Mouse (Mus musculus) liver, postnatal 0 days (tissue): ENCODE data around the gene Gm14137. TPM values are rescaled to one million over a fixed set of nuclear protein-coding genes. Genes with fewer than 3 reads are reported as not detected.

Source experiments
- ATAC-seq: fragments of 200-750 bp; cut with Nextera tagmentation; 2 replicates; pipeline ENCODE4 v1.8.0; 2017; ENCODE audit warnings: mild to moderate bottlenecking, moderate library complexity
- DNase-seq: peaks from one replicate; pipeline ENCODE4 v3.0.0-alpha.2; 2016
- H3K27ac ChIP-seq: fragments of 300-500 bp; sonication (generic); 2 replicates; pipeline ENCODE4 v1.5.1; 2014; ENCODE audit warnings: antibody characterized with exemption, moderate library complexity, mild to moderate bottlenecking, low read depth
- H3K27me3 ChIP-seq: fragments of 300-500 bp; sonication (generic); 2 replicates; pipeline ENCODE4 v1.6.1; 2014; ENCODE audit warnings: low read length, control low read depth, mixed read lengths; ENCODE audit not compliant: insufficient read depth
- H3K36me3 ChIP-seq: fragments of 300-500 bp; sonication (generic); replicated peaks from 2 replicates; pipeline ENCODE4 v1.6.1; 2014; ENCODE audit warnings: mild to moderate bottlenecking, control low read depth, low read length, moderate library complexity, mixed read lengths; ENCODE audit not compliant: insufficient read depth
- H3K4me1 ChIP-seq: fragments of 300-500 bp; sonication (generic); 2 replicates; pipeline ENCODE4 v1.6.1; 2014; ENCODE audit warnings: antibody characterized with exemption, mild to moderate bottlenecking, control low read depth; ENCODE audit not compliant: insufficient read depth
- H3K4me2 ChIP-seq: fragments of 300-500 bp; sonication (generic); 2 replicates; pipeline ENCODE4 v1.6.1; 2014; ENCODE audit warnings: low read depth, mild to moderate bottlenecking, low read length, moderate library complexity, mixed read lengths
- H3K4me3 ChIP-seq: fragments of 300-500 bp; sonication (generic); 2 replicates; pipeline ENCODE4 v1.5.1; 2014; ENCODE audit warnings: low read depth, low read length
- H3K9ac ChIP-seq: fragments of 300-500 bp; sonication (generic); replicated peaks from 2 replicates; pipeline ENCODE4 v1.6.1; 2014; ENCODE audit warnings: mild to moderate bottlenecking, moderate library complexity
- H3K9me3 ChIP-seq: fragments of 300-500 bp; sonication (generic); 2 replicates; pipeline ENCODE4 v1.6.1; 2016; ENCODE audit warnings: mild to moderate bottlenecking, control low read depth, low read length, mixed read lengths
- CTCF ChIP-seq: sonication (generic); IDR thresholded peaks from 2 replicates; pipeline ENCODE4 v1.5.1; 2016; ENCODE audit warnings: antibody characterized with exemption, low read depth
- EP300 ChIP-seq: IDR thresholded peaks from 2 replicates; pipeline ENCODE4 v1.6.1; 2016; ENCODE audit warnings: antibody characterized with exemption, low read depth, mild to moderate bottlenecking
- WGBS: fragments of 180-500 bp; shearing (Covaris S2); extraction: QIAGEN DNeasy Blood & Tissue Kit; methylation state at CpG from one replicate; pipeline ENCODE4 v1.1.7; 2014; ENCODE audit not compliant: insufficient replicate concordance; 5-methylcytosine and 5-hydroxymethylcytosine counted together
- polyA plus RNA-seq: library from polyadenylated mRNA; unstranded; fragments of >200 nt; fragmentation: Nextera tagmentation; extraction: Ambion mirVana; gene quantifications from 2 replicates; pipeline ENCODE4 v1.2.1, GENCODE M21; 2015

Gm14137 gene
- polyA plus RNA-seq, 1 experiment from 2014 or later, result 0.08 TPM

GRCm38 (mm10) chr2:119152255-119152654 is 22.1 kb upstream of the Gm14137 start:
- no peak overlapping the region for H3K27ac ChIP-seq
- WGBS, result 62% methylated on average over 6 of the region's 6 CpGs
- DNase-seq, result no peak

GRCm38 (mm10) chr2:119154683-119155082 is 19.6 kb upstream of the Gm14137 start:
- no peaks in the 10 kb centered on the region for H3K9me3 ChIP-seq
- H3K4me1 ChIP-seq, result peaks cover 21% of the 10 kb centered on the region
- no peaks in the 10 kb centered on the region for H3K27me3 ChIP-seq
- ATAC-seq, result no peak
- peak overlapping the region; percentile 91; the same call in 1 of the 2 replicates for H3K9ac ChIP-seq
- 58% methylated on average over 2 of the region's 2 CpGs for WGBS
- DNase-seq, result no peak
- H3K4me3 ChIP-seq, result peak overlapping the region; percentile 90
- peaks cover 42% of the 10 kb centered on the region for H3K36me3 ChIP-seq
- peak overlapping the region; percentile 93 for H3K27ac ChIP-seq
- no peak for TF ChIP-seq CTCF
- no peak for TF ChIP-seq EP300
- peak overlapping the region; percentile 78 for H3K4me2 ChIP-seq

More at GRCm38 (mm10) chr2:119152255-119152654, 22.1 kb upstream of the Gm14137 start:
- Histone ChIP-seq H3K27me3 (no peaks in the 10 kb centered on the region), H3K9me3 (no peaks in the 10 kb centered on the region), H3K4me2 (no peak overlapping the region), H3K36me3 (peaks cover 66% of the 10 kb centered on the region), H3K9ac (no peak overlapping the region), H3K4me3 (no peak overlapping the region), H3K4me1 (peaks cover 18% of the 10 kb centered on the region)
- no peak for TF ChIP-seq EP300
- no peak for TF ChIP-seq CTCF
- no peak for ATAC-seq

GRCm38 (mm10) chr2:119155388-119155787 is 18.9 kb upstream of the Gm14137 start:
- ATAC-seq, result peak; percentile 71
- Histone ChIP-seq H3K27ac (peak overlapping the region; percentile 93), H3K4me2 (peak overlapping the region; percentile 78), H3K27me3 (no peaks in the 10 kb centered on the region), H3K9me3 (no peaks in the 10 kb centered on the region), H3K36me3 (peaks cover 35% of the 10 kb centered on the region), H3K9ac (peak overlapping the region; percentile 91), H3K4me1 (peaks cover 21% of the 10 kb centered on the region), H3K4me3 (peak overlapping the region; percentile 90)
- DNase-seq, result peak; percentile 68
- peak; percentile 98 for TF ChIP-seq EP300
- TF ChIP-seq CTCF, result no peak
- WGBS, result 35% methylated on average over 9 of the region's 9 CpGs

- H3K27ac ChIP-seq, result peak overlapping the region; percentile 93
- peaks cover 29% of the 10 kb centered on the region for H3K36me3 ChIP-seq
- H3K4me3 ChIP-seq, result peak overlapping the region; percentile 90
- WGBS, result under 1% methylated on average over 34 of the region's 34 CpGs
- ATAC-seq, result peak; percentile 37
- no peak for TF ChIP-seq EP300
- no peak for TF ChIP-seq CTCF
- DNase-seq, result peak; percentile 53
- H3K27me3 ChIP-seq, result no peaks in the 10 kb centered on the region
- H3K4me2 ChIP-seq, result peak overlapping the region; percentile 78
- H3K9me3 ChIP-seq, result no peaks in the 10 kb centered on the region
- peak overlapping the region; percentile 91 for H3K9ac ChIP-seq
- H3K4me1 ChIP-seq, result peaks cover 21% of the 10 kb centered on the region
Measured at GRCm38 (mm10) chr2:119156081-119156680, 18.1 kb upstream of the Gm14137 start.

- Histone ChIP-seq H3K4me2 (peak within 1 kb of the TSS; percentile 78), H3K9me3 (no peaks in the 10 kb centered on the region), H3K27me3 (no peaks in the 10 kb centered on the region), H3K36me3 (peaks cover 22% of the 10 kb centered on the region), H3K27ac (peak within 1 kb of the TSS; percentile 93), H3K4me3 (peak within 1 kb of the TSS; percentile 90), H3K9ac (peak within 1 kb of the TSS; percentile 91), H3K4me1 (peaks cover 21% of the 10 kb centered on the region)
- ATAC-seq (peak; percentile 86), DNase-seq (peak; percentile 97)
- under 1% methylated on average over 57 of the region's 57 CpGs for WGBS
- TF ChIP-seq CTCF (peak; percentile 29), EP300 (no peak)
Measured at GRCm38 (mm10) chr2:119156681-119157572, 17.4 kb upstream of the Gm14137 start, which contains the start of gene Rmdn3. Rmdn3 (minus strand) TSS chr2:119157034.

- H3K27ac ChIP-seq, result no peak overlapping the region
- no peak overlapping the region for H3K4me3 ChIP-seq
Measured at GRCm38 (mm10) chr2:119157836-119158235, 16.5 kb upstream of the Gm14137 start.

More at GRCm38 (mm10) chr2:119157836-119158235, 16.5 kb upstream of the Gm14137 start:
- Histone ChIP-seq H3K36me3 (peaks cover 14% of the 10 kb centered on the region), H3K9me3 (no peaks in the 10 kb centered on the region), H3K27me3 (no peaks in the 10 kb centered on the region), H3K4me1 (peaks cover 21% of the 10 kb centered on the region), H3K4me2 (peak overlapping the region; percentile 78), H3K9ac (no peak overlapping the region)
- no peak for ATAC-seq
- DNase-seq, result no peak
- TF ChIP-seq CTCF, result no peak
- no peak for TF ChIP-seq EP300
